8 mouse cellular contexts compared by ENCODE assay signal in the genomic region with DNA sequence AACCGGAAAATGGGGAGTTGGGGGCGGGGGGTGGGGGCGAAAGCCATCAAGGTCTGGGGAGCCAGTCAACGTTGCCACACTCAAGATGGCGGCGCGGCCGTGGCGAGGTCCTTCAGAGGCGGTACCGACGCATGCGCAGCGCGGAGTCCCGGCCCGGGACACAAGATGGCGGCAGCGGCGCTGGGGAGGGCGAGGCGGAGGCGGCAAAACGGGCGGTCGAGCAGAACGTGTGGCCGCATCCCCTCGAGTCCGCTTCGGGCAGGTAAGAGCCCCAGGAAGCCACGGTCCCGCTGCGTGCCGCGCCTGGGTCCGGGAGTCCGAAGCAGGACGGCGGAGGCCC. TPM values are rescaled to one million over a fixed set of nuclear protein-coding genes. Genes with fewer than 3 reads are reported as not detected.
DNase-seq lines count a peak whose midpoint lies in the region; ATAC-seq and TF ChIP-seq lines count a peak whose summit lies in the region.

TSS of gene Pcif1 (plus strand) at position 77 of the 340 bp plus-strand sequence.

- DNase-seq in MEL (ENCODE audit: low read depth, low spot score): peak; percentile 92
- DNase-seq in cerebellum, adult 2 months: peak; percentile 91 to 97
- DNase-seq in forelimb bud, embryonic 11.5 days (ENCODE audit: low read depth, low spot score): peak; percentile 90
- DNase-seq in heart, postnatal 4 days: peak; percentile 96
- DNase-seq in layer of hippocampus, adult 8-10 months (ENCODE audit: low spot score in 2 of 2): peak; percentile 84 to 93
- DNase-seq in lung, embryonic 14.5 days: peak; percentile 95
- DNase-seq in thymus, adult 18-20 months: peak; percentile 87 to 90

- H3K4me3 ChIP-seq in MEL (ENCODE audit: control insufficient read depth in 1 of 2, insufficient read depth in 1 of 2, low read depth in 2 of 2, low read length in 2 of 2): peak within 1 kb of the TSS; percentile 77 to 87
- peak within 1 kb of the TSS; percentile 99 for H3K4me3 ChIP-seq in cerebellum, adult 2 months (replicated peaks; ENCODE audit: insufficient read depth, low read depth, low read length)
- peak within 1 kb of the TSS; percentile 94 for H3K4me3 ChIP-seq in lung, embryonic 14.5 days (ENCODE audit: low read depth, low read length)

- TF ChIP-seq CTCF in MEL (IDR thresholded peaks at IDR 0.05 in 2 of 3, conservative IDR thresholded peaks at IDR 0.05 in 1 of 3; ENCODE audit: control insufficient read depth in 1 of 3, insufficient read depth in 1 of 3, low read depth in 2 of 3, low read length in 3 of 3, poor library complexity in 1 of 3, severe bottlenecking in 1 of 3): no peak
- no peak for TF ChIP-seq CTCF in cerebellum, adult 2 months (IDR thresholded peaks at IDR 0.05; ENCODE audit: borderline replicate concordance, insufficient read depth, low read depth, low read length)
- TF ChIP-seq CTCF in lung, embryonic 14.5 days (IDR thresholded peaks at IDR 0.05; ENCODE audit: low read depth): no peak

- peaks cover 25% of the 10 kb centered on the region for H3K79me2 ChIP-seq in MEL (ENCODE audit: control insufficient read depth, insufficient read depth, low read length, poor library complexity)

- peaks cover 0 to 15% of the 10 kb centered on the region in 2 experiments; a peak in 2 of 4 replicates for H3K36me3 ChIP-seq in MEL (ENCODE audit: control insufficient read depth in 1 of 2, insufficient read depth in 2 of 2, low read length in 2 of 2)
- H3K36me3 ChIP-seq in lung, embryonic 14.5 days (ENCODE audit: insufficient read depth): peaks cover 26% of the 10 kb centered on the region

- peak within 1 kb of the TSS; percentile 90 for H3K4me2 ChIP-seq in lung, embryonic 14.5 days

- no peaks in the 10 kb centered on the region for H3K9me3 ChIP-seq in MEL (replicated peaks; ENCODE audit: insufficient read depth, low read length)
- no peaks in the 10 kb centered on the region for H3K9me3 ChIP-seq in lung, embryonic 14.5 days (ENCODE audit: low read depth, low read length)

- TF ChIP-seq RAD21 in MEL (IDR thresholded peaks at IDR 0.05; ENCODE audit: low read depth, low read length): no peak

- peak; percentile 82 for ATAC-seq in lung, embryonic 14.5 days (ENCODE audit: insufficient read depth)
- peak; percentile 59 for ATAC-seq in neutrophil, adult 5-6 weeks (ENCODE audit: extremely low read depth, insufficient number of reproducible peaks, low FRiP score, poor library complexity, severe bottlenecking)

- TF ChIP-seq POLR2A in MEL (IDR thresholded peaks at IDR 0.05; ENCODE audit: control insufficient read depth in 1 of 2, insufficient read depth in 1 of 2, low read depth in 1 of 2, low read length in 2 of 2, poor library complexity in 1 of 2): peak in 1 of 2 experiments; percentile 96; a peak in 2 of 4 replicates
- peak; percentile 69 for TF ChIP-seq POLR2A in cerebellum, adult 2 months (IDR thresholded peaks at IDR 0.05; ENCODE audit: borderline replicate concordance, insufficient read depth, low read length)

- peak within 1 kb of the TSS; percentile 95 for H3K27ac ChIP-seq in MEL (ENCODE audit: control insufficient read depth, low read depth, low read length)
- H3K27ac ChIP-seq in cerebellum, adult 2 months (ENCODE audit: insufficient read depth, low read length): peak within 1 kb of the TSS; percentile 96
- H3K27ac ChIP-seq in lung, embryonic 14.5 days (ENCODE audit: low read depth): peak within 1 kb of the TSS; percentile 100

- peaks cover 5 to 25% of the 10 kb centered on the region in 2 experiments for H3K4me1 ChIP-seq in MEL (ENCODE audit: control insufficient read depth in 1 of 2, insufficient read depth in 2 of 2, low read length in 2 of 2)
- peaks cover 6% of the 10 kb centered on the region; the same call in 1 of the 2 replicates for H3K4me1 ChIP-seq in cerebellum, adult 2 months (ENCODE audit: control insufficient read depth, insufficient read depth, low read length)
- peaks cover 9% of the 10 kb centered on the region for H3K4me1 ChIP-seq in lung, embryonic 14.5 days (ENCODE audit: insufficient read depth)

- 1% methylated on average over 40 of the region's 40 CpGs for WGBS in cerebellum, adult 2 months
- under 1% methylated on average over 40 of the region's 40 CpGs for WGBS in lung, embryonic 14.5 days

- no peaks in the 10 kb centered on the region for H3K27me3 ChIP-seq in MEL (ENCODE audit: control insufficient read depth in 1 of 2, insufficient read depth in 2 of 2, low read length in 2 of 2)
- no peaks in the 10 kb centered on the region for H3K27me3 ChIP-seq in cerebellum, adult 2 months (ENCODE audit: control insufficient read depth, insufficient read depth, low read length)
- H3K27me3 ChIP-seq in lung, embryonic 14.5 days (ENCODE audit: insufficient read depth, low read length): no peaks in the 10 kb centered on the region

- peak within 1 kb of the TSS; percentile 99 for H3K9ac ChIP-seq in MEL (ENCODE audit: control insufficient read depth, low read depth, low read length, poor library complexity, severe bottlenecking)
- H3K9ac ChIP-seq in lung, embryonic 14.5 days: peak within 1 kb of the TSS; percentile 100

- TF ChIP-seq EP300 in MEL (IDR thresholded peaks at IDR 0.05; ENCODE audit: low read depth in 1 of 2, low read length in 2 of 2): no peak

TF ChIP-seq in MEL, 35 proteins besides CTCF, POLR2A, EP300 and RAD21:
- TF ChIP-seq MYB (IDR thresholded peaks at IDR 0.05; ENCODE audit: low read depth, low read length) (no peak), RCOR1 (IDR thresholded peaks at IDR 0.05; ENCODE audit: low read depth, low read length) (peak; percentile 56; the same call in 1 of the 2 replicates), ZC3H11A (IDR thresholded peaks at IDR 0.05; ENCODE audit: low read depth, low read length) (no peak), NRF1 (IDR thresholded peaks at IDR 0.05; ENCODE audit: insufficient read depth, low read depth, low read length, poor library complexity, severe bottlenecking) (peak; percentile 91), POLR2AphosphoS2 (IDR thresholded peaks at IDR 0.05; ENCODE audit: low read length) (no peak), TCF12 (IDR thresholded peaks at IDR 0.05; ENCODE audit: low read depth, low read length) (peak; percentile 82), NELFE (IDR thresholded peaks at IDR 0.05; ENCODE audit: low read depth, low read length) (peak; percentile 60; the same call in 1 of the 2 replicates), CHD1 (IDR thresholded peaks at IDR 0.05; ENCODE audit: low read depth, low read length) (0 out of 2 replicates have a peak, but pooled peaks have one; percentile 38), POLR2AphosphoS5 (IDR thresholded peaks at IDR 0.05; ENCODE audit: borderline replicate concordance, low read depth, low read length) (peak; percentile 78; the same call in 1 of the 2 replicates), MAFK (IDR thresholded peaks at IDR 0.05; ENCODE audit: borderline replicate concordance, low read depth, low read length) (no peak), TBP (IDR thresholded peaks at IDR 0.05; ENCODE audit: low read depth, low read length) (peak; percentile 58; the same call in 1 of the 2 replicates), SIN3A (IDR thresholded peaks at IDR 0.05; ENCODE audit: low read length) (peak; percentile 41; the same call in 1 of the 2 replicates), MYC (IDR thresholded peaks at IDR 0.05; ENCODE audit: low read depth, low read length) (0 out of 2 replicates have a peak, but pooled peaks have one; percentile 5), ZMIZ1 (IDR thresholded peaks at IDR 0.05; ENCODE audit: low read depth, low read length) (peak; percentile 86), MEF2A (IDR thresholded peaks at IDR 0.05; ENCODE audit: extremely low read depth, insufficient replicate concordance, low read depth, low read length, poor library complexity, severe bottlenecking) (peak; percentile 44; the same call in 1 of the 2 replicates), TAL1 (IDR thresholded peaks at IDR 0.05; ENCODE audit: low read length) (no peak), ELF1 (IDR thresholded peaks at IDR 0.05; ENCODE audit: low read depth, low read length) (peak; percentile 63), GATA1 (IDR thresholded peaks at IDR 0.05; ENCODE audit: low read depth, low read length) (no peak), KAT2A (conservative IDR thresholded peaks at IDR 0.05; ENCODE audit: low read depth, low read length) (peak; percentile 73; the same call in 1 of the 2 replicates), USF1 (IDR thresholded peaks at IDR 0.05; ENCODE audit: low read depth, low read length) (0 out of 2 replicates have a peak, but pooled peaks have one; percentile 17), MAZ (IDR thresholded peaks at IDR 0.05; ENCODE audit: low read depth, low read length) (no peak), HCFC1 (IDR thresholded peaks at IDR 0.05; ENCODE audit: low read depth, low read length) (peak; percentile 92), CHD2 (IDR thresholded peaks at IDR 0.05; ENCODE audit: low read length) (no peak), MXI1 (IDR thresholded peaks at IDR 0.05; ENCODE audit: low read depth, low read length) (0 out of 2 replicates have a peak, but pooled peaks have one; percentile 40), ZKSCAN1 (IDR thresholded peaks at IDR 0.05; ENCODE audit: low read depth, low read length) (no peak)

RNA-seq across cellular contexts. Expression of gene Pcif1, which starts in this region (rescaled TPM):
- total RNA-seq in MEL (2012; rRNA removed): 46.8 and 47.6 TPM in 2 replicates
- polyA plus RNA-seq in MEL (2012; ENCODE audit: insufficient read depth in 1 of 2, insufficient read length in 2 of 2, low read depth in 1 of 2, low replicate concordance in 2 of 2, missing spikeins in 1 of 2): 100 to 1,000 TPM in 1 of 2 experiments, not detected in 1; 118 TPM
- polyA plus RNA-seq in cerebellum, adult 2 months (2012; rRNA removed): 54.9 and 56.3 TPM in 2 replicates
- total RNA-seq in heart, postnatal 4 days (2021): 10 to 100 TPM; 47.0 to 48.2 TPM
- 10 to 100 TPM; 40.5 to 62.8 (median 49.0) TPM for total RNA-seq in layer of hippocampus, adult 8-10 months (2022)
- polyA plus RNA-seq in lung, embryonic 14.5 days (2014; fragmentation: Nextera tagmentation; extraction: Ambion mirVana): 76.9 and 83.0 TPM in 2 replicates
- total RNA-seq in neutrophil, adult 5-6 weeks (2017): 59.3 and 66.9 TPM in 2 replicates

Comparison
In these comparisons a context has a peak if more than half of its experiments do, and no peak if none do; other contexts are left out.
1. Peak in every context shown above with its lines: DNase-seq, ATAC-seq, H3K4me3 ChIP-seq and H3K27ac ChIP-seq.